Mouse (Mus musculus) activated CD4-positive, CD25-positive, alpha-beta regulatory T cell, adult 9 weeks (primary cell): ENCODE measurements around the gene Cul4b. TPM values are rescaled to one million over a fixed set of nuclear protein-coding genes. Genes with fewer than 3 reads are reported as not detected.

Source experiments
- polyA plus RNA-seq: library from polyadenylated mRNA; unstranded; fragments of 100-300 nt; shearing (Covaris generic); gene quantifications from one replicate; pipeline ENCODE4 v1.2.1, GENCODE M21; 2017

Gene Cul4b
- polyA plus RNA-seq = 43.4 TPM

GRCm38 (mm10) chrX:38576078-38576477 lies at the start of gene Cul4b:
Gene Cul4b (minus strand): TSS chrX:38576196.

GRCm38 (mm10) chrX:38600177-38600994 lies 24.4 kb upstream of the Cul4b start, which contains the start of gene Mcts1:
Gene Mcts1 (plus strand): TSS chrX:38600578.

Other genes starting within 250 kb of the Cul4b start
- 71.7 TPM for gene Lamp2, start 119.7 kb downstream of the Cul4b start, polyA plus RNA-seq
- 153 TPM for gene Mcts1, start 24.4 kb upstream of the Cul4b start, polyA plus RNA-seq
- gene C1galt1c1, start 58.9 kb upstream of the Cul4b start, polyA plus RNA-seq = 24.6 TPM
- gene 6030498E09Rik, start 196.5 kb upstream of the Cul4b start, polyA plus RNA-seq = not detected